Mouse (Mus musculus) embryo, embryonic 9.5 days (tissue): ENCODE data around the gene Krtap31-2.

ENCODE experiments used
- DNase-seq: peaks from one replicate; pipeline ENCODE4 v3.0.0-alpha.2; 2017; ENCODE audit errors: extremely low spot score

Krtap31-2 gene

GRCm38 (mm10) chr11:99935991-99936390 lies at the start of gene Krtap31-2:
Gene Krtap31-2, plus strand, starts transcription at chr11:99936291.
- no peak for DNase-seq

- DNase-seq, result no peak
These were observed 28.5 kb upstream of the Krtap31-2 start, which contains the start of gene Krtap31-1 for GRCm38 (mm10) chr11:99907620-99908019. Gene Krtap31-1, plus strand, starts transcription at chr11:99907920.

- DNase-seq, result no peak
These were observed 21.6 kb upstream of the Krtap31-2 start, which contains the start of gene Gm11565 for GRCm38 (mm10) chr11:99914451-99914850. Gene Gm11565, plus strand, starts transcription at chr11:99914751.

- no peak for DNase-seq
These were observed 1.7 kb downstream of the Krtap31-2 start for GRCm38 (mm10) chr11:99937751-99938264.

- no peak for DNase-seq
These were observed 12.1 kb downstream of the Krtap31-2 start, which contains the start of gene Krtap9-5 for GRCm38 (mm10) chr11:99948175-99948574. Gene Krtap9-5, plus strand, starts transcription at chr11:99948475.

- no peak for DNase-seq
These were observed 28.1 kb downstream of the Krtap31-2 start for GRCm38 (mm10) chr11:99964213-99964612.

GRCm38 (mm10) chr11:99965961-99966360 lies 29.9 kb downstream of the Krtap31-2 start:
- peak; percentile 5 for DNase-seq

- DNase-seq, result no peak
These were observed 42.9 kb downstream of the Krtap31-2 start, which contains the start of gene Krtap29-1 for GRCm38 (mm10) chr11:99978953-99979352. Gene Krtap29-1, minus strand, starts transcription at chr11:99979053.

GRCm38 (mm10) chr11:99982731-99983130 lies 46.6 kb downstream of the Krtap31-2 start:
- DNase-seq, result no peak

GRCm38 (mm10) chr11:99983442-99983841 lies 47.4 kb downstream of the Krtap31-2 start:
- no peak for DNase-seq

- no peak for DNase-seq
These were observed 49.4 kb downstream of the Krtap31-2 start for GRCm38 (mm10) chr11:99985291-99986092.

- DNase-seq, result no peak
These were observed 50.1 kb downstream of the Krtap31-2 start, which contains the start of gene Krtap16-1 for GRCm38 (mm10) chr11:99986180-99986647. Gene Krtap16-1, minus strand, starts transcription at chr11:99986597.
